Mouse (Mus musculus): ENCODE data around the gene Hacd3. TPM values are rescaled to one million over a fixed set of nuclear protein-coding genes. Genes with fewer than 3 reads are reported as not detected.

The Hacd3 gene
- polyA plus RNA-seq, 1 experiment from 2014 or later = 202 TPM

GRCm38 (mm10) chr9:64940731-64941346, 80.7 kb downstream of the Hacd3 start:
- Histone ChIP-seq H3K9me3 (ENCODE audit: control insufficient read depth, low read length) (no peaks in the 10 kb centered on the region), H3K36me3 (ENCODE audit: control insufficient read depth, insufficient read depth) (no peaks in the 10 kb centered on the region), H3K9ac (replicated peaks; ENCODE audit: low read depth, low read length) (no peak overlapping the region), H3K4me3 (replicated peaks; ENCODE audit: low read length) (no peak overlapping the region), H3K4me1 (replicated peaks; ENCODE audit: control insufficient read depth, insufficient read depth, low read length) (no peaks in the 10 kb centered on the region), H3K4me2 (ENCODE audit: low read length) (no peak overlapping the region), H3K27ac (ENCODE audit: low read length) (no peak overlapping the region), H3K27me3 (replicated peaks; ENCODE audit: control insufficient read depth, insufficient read depth, low read length) (no peaks in the 10 kb centered on the region)
- ATAC-seq = no peak
- 84% methylated on average over 11 of the region's 11 CpGs for WGBS

- Histone ChIP-seq H3K27me3 (replicated peaks; ENCODE audit: control insufficient read depth, insufficient read depth, low read length) (no peaks in the 10 kb centered on the region), H3K36me3 (ENCODE audit: control insufficient read depth, insufficient read depth) (no peaks in the 10 kb centered on the region), H3K4me2 (ENCODE audit: low read length) (no peak overlapping the region), H3K4me3 (replicated peaks; ENCODE audit: low read length) (no peak overlapping the region), H3K9ac (replicated peaks; ENCODE audit: low read depth, low read length) (no peak overlapping the region), H3K27ac (ENCODE audit: low read length) (no peak overlapping the region), H3K4me1 (replicated peaks; ENCODE audit: control insufficient read depth, insufficient read depth, low read length) (no peaks in the 10 kb centered on the region), H3K9me3 (ENCODE audit: control insufficient read depth, low read length) (no peaks in the 10 kb centered on the region)
- WGBS = 83% methylated on average over 2 of the region's 2 CpGs
- no peak for ATAC-seq
These were observed 81.7 kb downstream of the Hacd3 start for GRCm38 (mm10) chr9:64939790-64940189.

GRCm38 (mm10) chr9:64939281-64939680, 82.2 kb downstream of the Hacd3 start:
- Histone ChIP-seq H3K9ac (replicated peaks; ENCODE audit: low read depth, low read length) (no peak overlapping the region), H3K27ac (ENCODE audit: low read length) (no peak overlapping the region), H3K9me3 (ENCODE audit: control insufficient read depth, low read length) (no peaks in the 10 kb centered on the region), H3K4me2 (ENCODE audit: low read length) (no peak overlapping the region), H3K4me3 (replicated peaks; ENCODE audit: low read length) (no peak overlapping the region), H3K36me3 (ENCODE audit: control insufficient read depth, insufficient read depth) (no peaks in the 10 kb centered on the region), H3K27me3 (replicated peaks; ENCODE audit: control insufficient read depth, insufficient read depth, low read length) (no peaks in the 10 kb centered on the region), H3K4me1 (replicated peaks; ENCODE audit: control insufficient read depth, insufficient read depth, low read length) (no peaks in the 10 kb centered on the region)
- WGBS = 52% methylated on average over 4 of the region's 4 CpGs
- no peak for ATAC-seq

- no peak overlapping the region for H3K27ac ChIP-seq (ENCODE audit: low read length)
- no peak overlapping the region for H3K9ac ChIP-seq (replicated peaks; ENCODE audit: low read depth, low read length)
- H3K36me3 ChIP-seq (ENCODE audit: control insufficient read depth, insufficient read depth) = no peaks in the 10 kb centered on the region
- WGBS = 78% methylated on average over 5 of the region's 5 CpGs
- no peak overlapping the region for H3K4me2 ChIP-seq (ENCODE audit: low read length)
- no peaks in the 10 kb centered on the region for H3K27me3 ChIP-seq (replicated peaks; ENCODE audit: control insufficient read depth, insufficient read depth, low read length)
- no peaks in the 10 kb centered on the region for H3K9me3 ChIP-seq (ENCODE audit: control insufficient read depth, low read length)
- H3K4me1 ChIP-seq (replicated peaks; ENCODE audit: control insufficient read depth, insufficient read depth, low read length) = no peaks in the 10 kb centered on the region
- H3K4me3 ChIP-seq (replicated peaks; ENCODE audit: low read length) = no peak overlapping the region
- ATAC-seq = no peak
These were observed 83.0 kb downstream of the Hacd3 start for GRCm38 (mm10) chr9:64938535-64938934.

GRCm38 (mm10) chr9:64937491-64937890, 84.0 kb downstream of the Hacd3 start:
- H3K36me3 ChIP-seq (ENCODE audit: control insufficient read depth, insufficient read depth) = no peaks in the 10 kb centered on the region
- ATAC-seq = no peak
- no peaks in the 10 kb centered on the region for H3K4me1 ChIP-seq (replicated peaks; ENCODE audit: control insufficient read depth, insufficient read depth, low read length)
- H3K9ac ChIP-seq (replicated peaks; ENCODE audit: low read depth, low read length) = no peak overlapping the region
- H3K27ac ChIP-seq (ENCODE audit: low read length) = no peak overlapping the region
- no peak overlapping the region for H3K4me2 ChIP-seq (ENCODE audit: low read length)
- 60% methylated on average over 5 of the region's 5 CpGs for WGBS
- H3K27me3 ChIP-seq (replicated peaks; ENCODE audit: control insufficient read depth, insufficient read depth, low read length) = no peaks in the 10 kb centered on the region
- no peak overlapping the region for H3K4me3 ChIP-seq (replicated peaks; ENCODE audit: low read length)
- no peaks in the 10 kb centered on the region for H3K9me3 ChIP-seq (ENCODE audit: control insufficient read depth, low read length)

Small RNAs within 50 kb of the gene (microRNA-seq; reads per million reads assigned to microRNA genes)
- not detected for gene Gm25640

Other genes starting within 250 kb of the Hacd3 start
- 9.7 and 11.6 TPM in 2 replicates for gene Dennd4a, start 210.4 kb downstream of the Hacd3 start, polyA plus RNA-seq (2015; fragmentation: Nextera tagmentation; extraction: Ambion mirVana)
- gene Slc24a1, start 70.1 kb downstream of the Hacd3 start, polyA plus RNA-seq (2015; fragmentation: Nextera tagmentation; extraction: Ambion mirVana) = 0.10 and 0.25 TPM in 2 replicates
- 43.2 and 48.1 TPM in 2 replicates for gene Ints14, start 60.8 kb downstream of the Hacd3 start, polyA plus RNA-seq (2015; fragmentation: Nextera tagmentation; extraction: Ambion mirVana)
- 46.4 and 48.7 TPM in 2 replicates for gene Dpp8, start 10.7 kb upstream of the Hacd3 start, polyA plus RNA-seq (2015; fragmentation: Nextera tagmentation; extraction: Ambion mirVana)
- gene Igdcc4, start 79.8 kb upstream of the Hacd3 start, polyA plus RNA-seq (2015; fragmentation: Nextera tagmentation; extraction: Ambion mirVana) = 13.8 and 15.2 TPM in 2 replicates
- 8.3 and 8.5 TPM in 2 replicates for gene Igdcc3, start 119.5 kb upstream of the Hacd3 start, polyA plus RNA-seq (2015; fragmentation: Nextera tagmentation; extraction: Ambion mirVana)
- 5.4 and 6.6 TPM in 2 replicates for gene Parp16, start 173.7 kb upstream of the Hacd3 start, polyA plus RNA-seq (2015; fragmentation: Nextera tagmentation; extraction: Ambion mirVana)
- 0.18 and 0.20 TPM in 2 replicates for gene Cilp, start 243.5 kb upstream of the Hacd3 start, polyA plus RNA-seq (2015; fragmentation: Nextera tagmentation; extraction: Ambion mirVana)